Mouse (Mus musculus): ENCODE data around the gene Olfr960. TPM values are rescaled to one million over a fixed set of nuclear protein-coding genes. Genes with fewer than 3 reads are reported as not detected.

Olfr960 gene
- not detected for total RNA-seq (2021)
- long read RNA-seq, experiment 1, result 0 reads
- long read RNA-seq, experiment 2, result 0 reads

- no peak for DNase-seq
Observed at GRCm38 (mm10) chr9:39621073-39621472, at the start of gene Olfr960. Gene Olfr960 (plus strand): TSS chr9:39621373.

- DNase-seq, result peak; percentile 7
Observed at GRCm38 (mm10) chr9:39575469-39575868, 45.7 kb upstream of the Olfr960 start, which contains the start of gene Olfr959. Gene Olfr959 (minus strand): TSS chr9:39575569.

- DNase-seq, result no peak
Observed at GRCm38 (mm10) chr9:39577050-39577449, 44.1 kb upstream of the Olfr960 start.

- DNase-seq, result no peak
Observed at GRCm38 (mm10) chr9:39602536-39603332, 18.4 kb upstream of the Olfr960 start.

- DNase-seq, result peak; percentile 19
Observed at GRCm38 (mm10) chr9:39603333-39603845, 17.8 kb upstream of the Olfr960 start.

- DNase-seq, result peak; percentile 5
Observed at GRCm38 (mm10) chr9:39603999-39604453, 17.1 kb upstream of the Olfr960 start, which contains the start of gene AW551984. Gene AW551984 (minus strand): TSS chr9:39604403.

- no peak for DNase-seq
Observed at GRCm38 (mm10) chr9:39608497-39608896, 12.7 kb upstream of the Olfr960 start.

GRCm38 (mm10) chr9:39610355-39610754 lies 10.8 kb upstream of the Olfr960 start, which contains the start of gene Olfr148:
Gene Olfr148 (plus strand): TSS chr9:39610655.
- DNase-seq, result no peak

- peak; percentile 20 for DNase-seq
Observed at GRCm38 (mm10) chr9:39611953-39612352, 9.2 kb upstream of the Olfr960 start.

- no peak for DNase-seq
Observed at GRCm38 (mm10) chr9:39623783-39624182, 2.6 kb downstream of the Olfr960 start.

GRCm38 (mm10) chr9:39624711-39625110 lies 3.5 kb downstream of the Olfr960 start:
- DNase-seq, result no peak

GRCm38 (mm10) chr9:39629069-39629468 lies 7.9 kb downstream of the Olfr960 start:
- DNase-seq, result no peak

GRCm38 (mm10) chr9:39633913-39634594 lies 12.9 kb downstream of the Olfr960 start:
- no peak for DNase-seq

GRCm38 (mm10) chr9:39644785-39645184 lies 23.6 kb downstream of the Olfr960 start, which contains the start of gene Olfr961:
Gene Olfr961 (plus strand): TSS chr9:39645085.
- no peak for DNase-seq

- no peak for DNase-seq
Observed at GRCm38 (mm10) chr9:39647382-39647781, 26.2 kb downstream of the Olfr960 start.

- no peak for DNase-seq
Observed at GRCm38 (mm10) chr9:39654756-39655396, 33.7 kb downstream of the Olfr960 start.

GRCm38 (mm10) chr9:39666905-39667304 lies 45.7 kb downstream of the Olfr960 start, which contains the start of gene Olfr963:
Gene Olfr963 (plus strand): TSS chr9:39667205.
- no peak for DNase-seq

GRCm38 (mm10) chr9:39669723-39670122 lies 48.5 kb downstream of the Olfr960 start:
- DNase-seq, result no peak

Data from adrenal gland, postnatal 10 days (tissue).